Mouse (Mus musculus) forebrain, embryonic 16.5 days (tissue): ENCODE measurements around the gene Rev3l. TPM values are rescaled to one million over a fixed set of nuclear protein-coding genes. Genes with fewer than 3 reads are reported as not detected.

ENCODE experiments used
- ATAC-seq: fragments of 200-750 bp; cut with Nextera tagmentation; 2 replicates; pipeline ENCODE4 v1.8.0; 2017; ENCODE audit warnings: mild to moderate bottlenecking, moderate library complexity
- H3K27ac ChIP-seq: fragments of 300-500 bp; sonication (generic); 2 replicates; pipeline ENCODE4 v1.5.1; 2014; ENCODE audit warnings: low read length, control low read depth
- H3K27me3 ChIP-seq: fragments of 300-500 bp; sonication (generic); replicated peaks from 2 replicates; pipeline ENCODE4 v1.6.1; 2014; ENCODE audit warnings: low read length; ENCODE audit not compliant: control insufficient read depth, insufficient read depth
- H3K36me3 ChIP-seq: fragments of 300-500 bp; sonication (generic); 2 replicates; pipeline ENCODE4 v1.6.1; 2014; ENCODE audit not compliant: control insufficient read depth, insufficient read depth
- H3K4me1 ChIP-seq: fragments of 300-500 bp; sonication (generic); replicated peaks from 2 replicates; pipeline ENCODE4 v1.6.1; 2014; ENCODE audit warnings: low read length; ENCODE audit not compliant: control insufficient read depth, insufficient read depth
- H3K4me2 ChIP-seq: fragments of 300-500 bp; sonication (generic); 2 replicates; pipeline ENCODE4 v1.6.1; 2014; ENCODE audit warnings: mild to moderate bottlenecking, low read length, control low read depth
- H3K4me3 ChIP-seq: fragments of 300-500 bp; sonication (generic); replicated peaks from 2 replicates; pipeline ENCODE4 v1.5.1; 2014; ENCODE audit warnings: mild to moderate bottlenecking, low read length, control low read depth
- H3K9ac ChIP-seq: fragments of 300-500 bp; sonication (generic); replicated peaks from 2 replicates; pipeline ENCODE4 v1.6.1; 2014; ENCODE audit warnings: low read depth, low read length, control low read depth
- H3K9me3 ChIP-seq: fragments of 300-500 bp; sonication (generic); 2 replicates; pipeline ENCODE4 v1.6.1; 2016; ENCODE audit warnings: low read length; ENCODE audit not compliant: control insufficient read depth
- WGBS: fragments of 180-500 bp; shearing (Covaris S2); extraction: QIAGEN DNeasy Blood & Tissue Kit; methylation state at CpG from one replicate; pipeline ENCODE4 v1.1.7; 2014; 5-methylcytosine and 5-hydroxymethylcytosine counted together
- polyA plus RNA-seq: library from polyadenylated mRNA; unstranded; fragments of >200 nt; fragmentation: Nextera tagmentation; extraction: Ambion mirVana; gene quantifications from 2 replicates; pipeline ENCODE4 v1.2.1, GENCODE M21; 2015

The Rev3l gene
- polyA plus RNA-seq, 1 experiment from 2014 or later = 28.8 TPM

DNA sequence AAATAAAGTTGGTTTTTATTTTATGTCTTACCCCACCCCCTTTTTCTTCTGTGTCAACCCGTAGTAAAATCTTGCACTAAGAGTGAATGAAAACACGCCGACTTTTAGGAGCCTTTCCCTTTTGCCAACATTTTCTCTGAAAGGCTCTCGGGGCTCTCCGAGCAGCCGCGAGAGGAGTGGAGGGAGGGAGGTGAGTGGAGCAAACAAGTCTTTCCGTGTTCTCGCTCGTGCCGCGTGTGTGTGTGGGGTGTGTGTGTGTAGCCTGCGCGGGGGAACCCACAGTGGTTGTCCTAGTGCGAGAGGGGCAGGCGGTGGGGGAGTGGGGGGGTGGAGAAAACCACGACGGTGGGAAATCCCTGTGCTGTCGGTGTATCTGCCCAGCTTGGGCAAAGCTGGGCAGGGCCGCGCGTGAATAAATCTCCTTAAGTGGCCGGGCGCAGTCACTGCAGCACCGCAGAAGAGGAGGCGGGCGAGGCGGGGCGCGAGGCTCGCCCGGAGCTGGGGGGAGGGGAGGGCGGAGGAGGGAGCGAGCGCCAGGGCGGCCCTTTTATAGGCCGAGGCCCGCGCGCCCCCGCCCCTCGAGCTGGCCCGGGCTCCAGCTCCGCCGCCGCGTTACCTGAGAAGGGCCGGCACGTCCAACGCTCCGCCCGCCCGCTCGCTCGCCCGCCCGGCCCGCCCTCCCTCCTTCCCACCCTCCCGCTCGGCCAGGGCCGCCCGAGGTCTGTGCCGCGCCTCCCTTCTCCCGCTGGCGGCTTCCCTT lies 762 bp upstream of the Rev3l start:
- Histone ChIP-seq H3K4me3 (peak overlapping the region; percentile 87), H3K27me3 (no peaks in the 10 kb centered on the region), H3K4me2 (peak overlapping the region; percentile 73), H3K36me3 (no peaks in the 10 kb centered on the region), H3K9me3 (no peaks in the 10 kb centered on the region), H3K27ac (peak overlapping the region; percentile 100), H3K4me1 (peaks cover 8% of the 10 kb centered on the region), H3K9ac (peak overlapping the region; percentile 96)
- WGBS = 0% methylated on average over 29 of the region's 66 CpGs
- peak; percentile 83 for ATAC-seq

DNA sequence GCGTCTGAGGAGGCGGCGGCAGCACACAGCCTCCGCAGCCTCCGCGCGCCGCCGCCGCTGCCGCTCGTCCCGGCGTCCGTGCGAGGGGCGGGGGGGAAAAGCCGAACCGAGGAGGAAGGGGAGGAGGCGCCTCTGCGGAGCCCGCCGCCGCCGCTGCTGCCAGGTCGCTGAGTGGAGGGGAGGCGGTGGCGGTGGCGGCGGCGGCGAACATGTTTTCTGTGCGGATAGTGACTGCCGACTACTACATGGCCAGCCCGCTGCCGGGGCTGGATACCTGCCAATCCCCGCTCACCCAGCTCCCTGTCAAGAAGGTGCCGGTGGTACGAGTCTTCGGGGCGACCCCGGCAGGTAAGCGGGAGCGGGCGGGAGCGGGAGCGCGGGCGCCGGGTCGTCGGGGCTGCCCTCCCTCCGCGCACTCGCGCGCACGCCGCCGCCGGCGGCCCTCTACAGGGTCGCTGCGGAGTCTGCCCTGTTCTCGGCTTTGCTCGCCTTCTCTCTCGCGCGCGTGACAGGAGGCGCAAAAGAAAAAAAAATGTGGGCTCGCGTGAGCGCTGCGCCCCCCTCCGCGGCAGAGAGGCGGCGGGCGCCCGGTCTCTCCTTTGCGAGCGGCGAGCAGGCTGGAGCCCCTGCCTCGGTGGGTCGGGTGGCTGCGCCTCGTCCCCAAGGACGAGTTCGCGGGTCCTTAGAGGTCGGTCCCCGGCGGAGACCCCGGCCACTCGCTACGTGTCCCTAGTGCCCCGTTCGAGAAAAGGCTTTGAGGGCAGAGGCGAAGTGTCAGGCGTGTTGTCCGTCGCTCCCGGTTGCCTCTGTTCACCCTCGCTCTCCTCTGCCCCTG lies 565 bp downstream of the Rev3l start:
- H3K4me2 ChIP-seq = peak overlapping the region; percentile 71
- no peaks in the 10 kb centered on the region for H3K9me3 ChIP-seq
- peaks cover 8% of the 10 kb centered on the region for H3K4me1 ChIP-seq
- H3K4me3 ChIP-seq = peak overlapping the region; percentile 87
- H3K9ac ChIP-seq = peak overlapping the region; percentile 96
- ATAC-seq = peak; percentile 61
- WGBS = under 1% methylated on average over 67 of the region's 105 CpGs
- no peaks in the 10 kb centered on the region for H3K27me3 ChIP-seq
- H3K27ac ChIP-seq = peak overlapping the region; percentile 100
- no peaks in the 10 kb centered on the region for H3K36me3 ChIP-seq

DNA sequence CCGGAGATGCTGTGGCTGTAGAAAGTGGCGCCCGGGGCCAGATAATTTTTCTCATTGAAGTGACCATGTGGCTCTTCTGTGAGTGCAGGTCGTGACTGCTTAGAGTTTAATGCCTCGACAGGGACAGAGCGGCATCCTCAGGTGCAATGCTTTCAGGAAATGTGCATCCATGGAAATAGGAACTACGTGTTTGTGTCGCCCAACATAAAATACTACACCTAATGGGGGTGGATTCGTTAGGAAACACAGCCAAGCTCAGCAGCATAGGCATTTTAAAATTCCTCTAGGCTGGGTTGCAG lies 1.1 kb downstream of the Rev3l start:
- 0% methylated on average over 9 of the region's 9 CpGs for WGBS
- peak overlapping the region; percentile 96 for H3K9ac ChIP-seq
- peak overlapping the region; percentile 71 for H3K4me2 ChIP-seq
- no peaks in the 10 kb centered on the region for H3K9me3 ChIP-seq
- H3K36me3 ChIP-seq = no peaks in the 10 kb centered on the region
- peaks cover 8% of the 10 kb centered on the region for H3K4me1 ChIP-seq
- H3K4me3 ChIP-seq = peak overlapping the region; percentile 87
- ATAC-seq = no peak
- no peaks in the 10 kb centered on the region for H3K27me3 ChIP-seq
- H3K27ac ChIP-seq = peak overlapping the region; percentile 100

DNA sequence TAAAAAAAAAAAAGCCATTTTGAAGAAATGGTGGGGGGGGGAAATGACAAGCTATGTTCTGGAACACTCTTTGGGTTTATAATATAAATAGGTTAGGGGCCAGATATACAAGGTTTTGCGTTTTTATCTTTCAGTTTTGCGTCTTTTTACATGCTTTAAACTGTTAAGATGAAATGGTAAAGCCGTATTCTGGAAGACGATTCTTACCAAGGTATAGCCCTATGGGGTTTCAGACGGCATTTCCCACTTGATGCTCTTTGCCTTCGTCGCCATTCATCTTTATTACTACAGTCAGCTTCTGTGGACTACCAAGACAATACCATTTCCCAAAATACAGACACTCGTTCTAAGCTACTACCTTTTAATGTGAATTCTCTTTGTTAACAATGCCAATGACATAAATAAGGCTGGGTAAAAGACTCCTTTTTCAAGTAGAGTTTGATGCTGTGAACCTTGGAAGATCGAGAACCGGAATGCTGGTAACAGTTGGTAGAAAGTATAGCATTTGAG lies 1.6 kb downstream of the Rev3l start:
- no peaks in the 10 kb centered on the region for H3K27me3 ChIP-seq
- peak overlapping the region; percentile 96 for H3K9ac ChIP-seq
- peak overlapping the region; percentile 71 for H3K4me2 ChIP-seq
- ATAC-seq = no peak
- peak overlapping the region; percentile 100 for H3K27ac ChIP-seq
- no peaks in the 10 kb centered on the region for H3K36me3 ChIP-seq
- 8% methylated on average over 10 of the region's 10 CpGs for WGBS
- H3K9me3 ChIP-seq = no peaks in the 10 kb centered on the region
- peaks cover 8% of the 10 kb centered on the region for H3K4me1 ChIP-seq
- peak overlapping the region; percentile 87 for H3K4me3 ChIP-seq

DNA sequence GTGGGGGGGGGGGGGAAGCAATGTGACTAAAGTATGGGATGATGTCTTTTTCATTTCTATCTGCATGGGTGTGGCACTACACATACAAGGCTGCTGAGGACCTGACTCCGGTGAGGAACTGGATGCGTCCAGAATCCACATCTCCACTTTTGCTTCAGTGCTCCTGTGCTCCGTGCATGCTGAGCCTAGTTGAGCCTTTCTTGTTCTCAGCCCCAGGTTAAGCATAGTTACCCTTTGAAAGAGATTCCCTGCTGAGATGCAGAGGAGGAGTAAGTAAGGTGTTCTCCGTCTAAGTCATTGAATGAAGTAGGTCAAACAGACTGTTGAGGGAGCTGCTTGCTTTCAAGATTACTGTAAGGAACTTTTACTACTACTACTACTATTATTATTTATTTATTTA lies 4.3 kb downstream of the Rev3l start:
- no peak overlapping the region for H3K9ac ChIP-seq
- H3K27ac ChIP-seq = no peak overlapping the region
- H3K4me2 ChIP-seq = no peak overlapping the region
- H3K9me3 ChIP-seq = no peaks in the 10 kb centered on the region
- no peak for ATAC-seq
- H3K36me3 ChIP-seq = no peaks in the 10 kb centered on the region
- WGBS = 73% methylated on average over 4 of the region's 4 CpGs
- peaks cover 6% of the 10 kb centered on the region for H3K4me1 ChIP-seq
- no peaks in the 10 kb centered on the region for H3K27me3 ChIP-seq
- H3K4me3 ChIP-seq = no peak overlapping the region

DNA sequence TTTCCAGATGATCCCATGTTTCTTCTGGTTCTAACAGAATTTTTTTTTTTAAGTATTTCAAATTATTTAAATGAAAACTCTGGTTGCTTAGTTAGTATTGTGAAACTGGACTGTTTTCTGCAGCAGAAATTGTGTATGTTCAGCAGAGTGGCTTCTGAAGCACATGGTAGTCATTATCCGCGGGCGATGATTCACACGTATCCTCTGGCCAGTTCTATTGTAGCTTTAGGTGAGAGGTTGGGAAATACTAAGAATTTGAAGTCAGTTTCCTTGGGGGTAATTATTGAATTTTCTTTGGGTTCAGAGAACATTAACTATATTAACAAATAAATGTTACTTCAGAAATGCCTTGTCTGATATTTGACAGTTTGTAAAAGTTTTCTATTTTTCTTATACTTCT lies 10.1 kb downstream of the Rev3l start:
- Histone ChIP-seq H3K9me3 (no peaks in the 10 kb centered on the region), H3K36me3 (no peaks in the 10 kb centered on the region), H3K4me2 (no peak overlapping the region), H3K4me3 (no peak overlapping the region), H3K4me1 (no peaks in the 10 kb centered on the region; the same call in 1 of the 2 replicates), H3K9ac (no peak overlapping the region), H3K27ac (no peak overlapping the region), H3K27me3 (no peaks in the 10 kb centered on the region)
- WGBS = 80% methylated on average over 4 of the region's 4 CpGs
- no peak for ATAC-seq

DNA sequence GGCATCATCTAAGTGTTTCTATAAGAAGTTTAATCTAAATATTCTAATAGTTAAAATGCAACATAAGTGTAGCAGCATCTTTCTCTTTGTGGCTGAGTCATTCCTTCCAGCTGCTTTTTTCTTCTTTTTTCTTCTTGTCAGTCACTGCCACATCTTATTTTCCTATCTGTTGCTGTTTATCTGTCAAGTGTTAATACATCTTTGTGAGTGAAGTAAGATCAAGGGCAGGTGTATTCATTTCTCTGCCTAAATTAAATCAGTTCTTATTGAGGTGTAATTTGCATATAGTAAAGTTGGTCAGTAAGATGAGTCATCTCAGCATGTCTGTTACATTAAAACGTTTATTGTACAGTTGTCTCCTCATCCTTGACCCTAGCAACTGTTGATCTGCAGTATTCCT lies 32.8 kb downstream of the Rev3l start:
- no peak overlapping the region for H3K4me3 ChIP-seq
- H3K27ac ChIP-seq = no peak overlapping the region
- 0 out of 2 replicates have a peak, but pooled peaks cover 3% of the 10 kb centered on the region for H3K4me1 ChIP-seq
- ATAC-seq = no peak
- no peak overlapping the region for H3K9ac ChIP-seq
- H3K9me3 ChIP-seq = no peaks in the 10 kb centered on the region
- H3K27me3 ChIP-seq = no peaks in the 10 kb centered on the region
- H3K4me2 ChIP-seq = no peak overlapping the region
- WGBS = 94% methylated on average over 1 of the region's 1 CpGs
- H3K36me3 ChIP-seq = no peaks in the 10 kb centered on the region

DNA sequence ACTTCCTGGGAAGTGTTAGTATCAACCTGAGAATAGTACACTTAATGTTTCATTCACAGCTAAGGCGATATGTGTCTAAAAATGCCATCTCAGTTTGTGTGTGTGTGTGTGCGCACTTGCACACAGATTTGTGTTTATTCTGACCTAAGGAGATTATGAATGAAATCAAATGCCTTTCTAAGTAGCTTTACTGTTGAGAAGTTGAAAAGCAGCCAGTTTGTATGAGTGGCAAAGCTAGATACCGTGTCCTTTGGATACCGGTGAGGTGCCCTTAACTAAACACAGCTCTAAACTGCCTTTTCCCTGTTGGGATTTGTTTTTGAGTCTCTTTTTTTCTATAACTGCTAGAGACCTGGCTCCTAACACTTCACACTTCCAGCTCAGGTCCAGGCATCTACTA lies 34.8 kb downstream of the Rev3l start:
- Histone ChIP-seq H3K4me3 (no peak overlapping the region), H3K27ac (no peak overlapping the region), H3K9ac (no peak overlapping the region), H3K9me3 (no peaks in the 10 kb centered on the region), H3K27me3 (no peaks in the 10 kb centered on the region), H3K4me1 (0 out of 2 replicates have a peak, but pooled peaks cover 3% of the 10 kb centered on the region), H3K36me3 (no peaks in the 10 kb centered on the region), H3K4me2 (no peak overlapping the region)
- 85% methylated on average over 4 of the region's 4 CpGs for WGBS
- no peak for ATAC-seq

DNA sequence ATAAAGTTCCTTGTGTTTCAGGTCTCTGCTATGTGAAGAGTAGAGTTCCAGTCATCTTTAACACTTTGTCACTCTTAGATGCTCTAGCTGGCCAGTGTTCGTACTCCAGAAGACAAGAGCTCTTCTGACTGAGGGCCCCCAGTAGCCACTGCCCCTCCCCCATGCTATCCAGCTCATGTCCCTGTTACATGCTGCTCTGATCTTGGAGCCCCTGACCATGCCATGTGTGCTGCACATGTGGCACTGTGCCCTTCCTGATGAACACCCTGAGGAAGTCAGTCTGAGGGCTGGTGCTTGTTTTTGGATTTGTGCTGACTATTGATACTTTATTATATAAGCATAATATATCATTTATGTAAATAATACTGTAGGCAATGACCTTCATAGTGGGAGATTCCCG lies 40.3 kb downstream of the Rev3l start:
- H3K36me3 ChIP-seq = no peaks in the 10 kb centered on the region
- no peak overlapping the region for H3K4me2 ChIP-seq
- no peak for ATAC-seq
- no peak overlapping the region for H3K27ac ChIP-seq
- no peak overlapping the region for H3K9ac ChIP-seq
- no peaks in the 10 kb centered on the region for H3K9me3 ChIP-seq
- H3K4me3 ChIP-seq = no peak overlapping the region
- 0 out of 2 replicates have a peak, but pooled peaks cover 3% of the 10 kb centered on the region for H3K4me1 ChIP-seq
- 85% methylated on average over 2 of the region's 2 CpGs for WGBS
- no peaks in the 10 kb centered on the region for H3K27me3 ChIP-seq
